20 mouse cellular contexts compared by ENCODE assay signal in the genomic region with DNA sequence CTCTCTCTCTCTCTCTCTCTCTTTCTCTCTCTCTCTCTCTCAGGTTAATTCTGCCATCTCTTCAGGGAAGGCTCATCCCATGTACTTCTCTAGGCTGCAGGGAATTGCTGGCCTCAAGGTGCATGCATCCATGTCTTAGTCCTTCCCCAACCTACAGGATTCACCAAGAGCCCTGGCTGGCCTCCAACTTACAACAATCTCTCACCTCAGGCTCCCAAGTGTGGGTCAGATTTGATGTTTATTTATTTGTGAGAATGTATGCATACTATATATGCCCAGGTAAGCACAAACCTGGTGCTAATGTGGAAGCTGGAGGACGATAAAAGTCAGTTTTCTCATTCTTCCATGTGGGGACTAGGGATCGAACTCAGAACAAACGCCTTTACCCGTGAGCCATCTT. TPM values are rescaled to one million over a fixed set of nuclear protein-coding genes. Genes with fewer than 3 reads are reported as not detected.
DNase-seq lines count a peak whose midpoint lies in the region; ATAC-seq and TF ChIP-seq lines count a peak whose summit lies in the region.
"Had no signal": no experiment of that assay in that cellular context is flagged by ENCODE, and none has a peak within 500 bp of the region (broad histone marks: within the 10 kb centered on the region; RNA-seq: fewer than 3 reads in every experiment).

No protein-coding gene starts in this region.

- H3K4me2 ChIP-seq in forebrain, embryonic 12.5 days = no peak overlapping the region
- no peak overlapping the region for H3K4me2 ChIP-seq in forebrain, embryonic 13.5 days
- H3K4me2 ChIP-seq in heart, embryonic 16.5 days (ENCODE audit: low read depth, low read length) = no peak overlapping the region
- no peak overlapping the region for H3K4me2 ChIP-seq in liver, embryonic 11.5 days
- H3K4me2 ChIP-seq: intestine, embryonic 15.5 days; midbrain, embryonic 15.5 days had no signal

- H3K4me1 ChIP-seq in forebrain, embryonic 12.5 days = peaks cover 52% of the 10 kb centered on the region
- peaks cover 60% of the 10 kb centered on the region for H3K4me1 ChIP-seq in forebrain, embryonic 13.5 days
- H3K4me1 ChIP-seq in heart, embryonic 16.5 days (ENCODE audit: control insufficient read depth, insufficient read depth, low read length) = peaks cover 45% of the 10 kb centered on the region
- peaks cover 26% of the 10 kb centered on the region for H3K4me1 ChIP-seq in liver, embryonic 11.5 days (replicated peaks; ENCODE audit: control insufficient read depth, insufficient read depth, low read length)
- H3K4me1 ChIP-seq in olfactory bulb, adult 2 months (ENCODE audit: control insufficient read depth, insufficient read depth, low read length) = peaks cover 36% of the 10 kb centered on the region

- no peaks in the 10 kb centered on the region for H3K9me3 ChIP-seq in forebrain, embryonic 12.5 days
- no peaks in the 10 kb centered on the region for H3K9me3 ChIP-seq in forebrain, embryonic 13.5 days (replicated peaks)
- no peaks in the 10 kb centered on the region for H3K9me3 ChIP-seq in heart, embryonic 16.5 days (replicated peaks; ENCODE audit: control insufficient read depth, low read length)
- no peaks in the 10 kb centered on the region for H3K9me3 ChIP-seq in liver, embryonic 11.5 days (ENCODE audit: control insufficient read depth, low read length)
- H3K9me3 ChIP-seq: forebrain, embryonic 10.5 days; intestine, embryonic 15.5 days; megakaryocyte, embryonic 14.5 days; midbrain, embryonic 15.5 days had no signal

- no peak for TF ChIP-seq CTCF in olfactory bulb, adult 2 months (IDR thresholded peaks at IDR 0.05; ENCODE audit: insufficient read depth, low read depth, low read length)

- ATAC-seq in forebrain, embryonic 12.5 days (ENCODE audit: low FRiP score) = no peak
- ATAC-seq in forebrain, embryonic 13.5 days = no peak
- ATAC-seq in heart, embryonic 16.5 days (replicated peaks; ENCODE audit: extremely low read depth, insufficient read depth, low FRiP score) = no peak
- no peak for ATAC-seq in liver, embryonic 11.5 days (replicated peaks; ENCODE audit: low FRiP score)
- ATAC-seq: intestine, embryonic 15.5 days; midbrain, embryonic 15.5 days had no signal

- peaks cover 4% of the 10 kb centered on the region; the same call in 1 of the 2 replicates for H3K36me3 ChIP-seq in forebrain, embryonic 12.5 days (replicated peaks)
- H3K36me3 ChIP-seq in forebrain, embryonic 13.5 days (ENCODE audit: poor library complexity, severe bottlenecking) = peaks cover 7% of the 10 kb centered on the region
- peaks cover 4% of the 10 kb centered on the region for H3K36me3 ChIP-seq in heart, embryonic 16.5 days (ENCODE audit: control insufficient read depth, insufficient read depth)
- no peaks in the 10 kb centered on the region for H3K36me3 ChIP-seq in liver, embryonic 11.5 days (ENCODE audit: control insufficient read depth, insufficient read depth, low read length)
- H3K36me3 ChIP-seq: intestine, embryonic 15.5 days; midbrain, embryonic 15.5 days had no signal

- 87% methylated on average over 4 of the region's 4 CpGs for WGBS in forebrain, embryonic 12.5 days
- 81% methylated on average over 4 of the region's 4 CpGs for WGBS in forebrain, embryonic 13.5 days
- WGBS in heart, embryonic 16.5 days = 86% methylated on average over 4 of the region's 4 CpGs
- WGBS in liver, embryonic 11.5 days = 79% methylated on average over 4 of the region's 4 CpGs
- 75% methylated on average over 4 of the region's 4 CpGs for WGBS in olfactory bulb, adult 2 months

- H3K27me3 ChIP-seq in forebrain, embryonic 12.5 days = no peaks in the 10 kb centered on the region
- H3K27me3 ChIP-seq in forebrain, embryonic 13.5 days = no peaks in the 10 kb centered on the region
- no peaks in the 10 kb centered on the region for H3K27me3 ChIP-seq in heart, embryonic 16.5 days (ENCODE audit: control insufficient read depth, insufficient read depth, low read length)
- no peaks in the 10 kb centered on the region for H3K27me3 ChIP-seq in liver, embryonic 11.5 days (replicated peaks; ENCODE audit: control insufficient read depth, insufficient read depth, low read length)
- H3K27me3 ChIP-seq: intestine, embryonic 15.5 days; megakaryocyte, embryonic 14.5 days; midbrain, embryonic 15.5 days had no signal

- no peak for DNase-seq in heart, postnatal 4 days
- DNase-seq in liver, embryonic 11.5 days (ENCODE audit: low spot score) = no peak
- DNase-seq in liver = no peak
- DNase-seq: adrenal gland, adult 2 months; gastrocnemius, postnatal 36 days; kidney, adult 9 months; kidney, postnatal 25 days; left cerebral cortex, postnatal 4 days; lung, postnatal 14 days; right cerebral cortex, postnatal 25 days had no signal

- no peak overlapping the region for H3K4me3 ChIP-seq in forebrain, embryonic 12.5 days (replicated peaks)
- H3K4me3 ChIP-seq in forebrain, embryonic 13.5 days = no peak overlapping the region
- H3K4me3 ChIP-seq in heart, embryonic 16.5 days (ENCODE audit: low read length) = no peak overlapping the region
- H3K4me3 ChIP-seq in liver, embryonic 11.5 days (ENCODE audit: low read depth, low read length) = no peak overlapping the region
- no peak overlapping the region for H3K4me3 ChIP-seq in olfactory bulb, adult 2 months (ENCODE audit: insufficient read depth, low read depth, low read length)
- H3K4me3 ChIP-seq: forebrain, embryonic 10.5 days; intestine, embryonic 15.5 days; left cerebral cortex, adult 2 months; midbrain, embryonic 15.5 days; myocyte had no signal

- TF ChIP-seq POLR2A in olfactory bulb, adult 2 months (IDR thresholded peaks at IDR 0.05; ENCODE audit: insufficient read depth, low read depth, low read length) = no peak

- no peak overlapping the region for H3K9ac ChIP-seq in forebrain, embryonic 12.5 days
- no peak overlapping the region for H3K9ac ChIP-seq in forebrain, embryonic 13.5 days
- no peak overlapping the region for H3K9ac ChIP-seq in heart, embryonic 16.5 days (ENCODE audit: low read length)
- peak overlapping the region; percentile 8; the same call in 1 of the 2 replicates for H3K9ac ChIP-seq in liver, embryonic 11.5 days (ENCODE audit: low read depth, low read length)
- H3K9ac ChIP-seq: intestine, embryonic 15.5 days; midbrain, embryonic 15.5 days had no signal

- H3K27ac ChIP-seq in forebrain, embryonic 12.5 days = 0 out of 2 replicates have a peak overlapping the region, but pooled peaks have one; percentile 56
- H3K27ac ChIP-seq in forebrain, embryonic 13.5 days = no peak overlapping the region
- H3K27ac ChIP-seq in heart, embryonic 16.5 days (ENCODE audit: low read length) = peak overlapping the region; percentile 16; the same call in 1 of the 2 replicates
- no peak overlapping the region for H3K27ac ChIP-seq in liver, embryonic 11.5 days (ENCODE audit: low read depth, low read length)
- H3K27ac ChIP-seq in olfactory bulb, adult 2 months (ENCODE audit: insufficient read depth, low read depth, low read length) = peak overlapping the region; percentile 79; the same call in 1 of the 2 replicates
- H3K27ac ChIP-seq: intestine, embryonic 15.5 days; midbrain, embryonic 15.5 days had no signal

RNA-seq across cellular contexts. Expression of a gene that starts 5.8 kb away (rescaled TPM):
- polyA plus RNA-seq in forebrain, embryonic 12.5 days (2016; fragmentation: Nextera tagmentation; extraction: Ambion mirVana) = 4.4 and 5.5 TPM in 2 replicates
- 5.1 TPM in 2 replicates for polyA plus RNA-seq in forebrain, embryonic 13.5 days (2015; fragmentation: Nextera tagmentation; extraction: Ambion mirVana)
- polyA plus RNA-seq in heart, embryonic 16.5 days (2015; fragmentation: Nextera tagmentation; extraction: Ambion mirVana) = 4.5 and 5.0 TPM in 2 replicates
- 10 to 100 TPM; 54.0 to 58.7 TPM for total RNA-seq in heart, postnatal 4 days (2021)
- polyA plus RNA-seq in liver, embryonic 11.5 days (2014; fragmentation: Nextera tagmentation; extraction: Ambion mirVana) = 2.3 and 2.4 TPM in 2 replicates
- 388 TPM in 1 of 2 replicates, not detected in the other for polyA plus RNA-seq in olfactory bulb, adult 2 months (2012; ENCODE audit: insufficient read depth, insufficient read length, low replicate concordance, missing spikeins)

Comparison
In these comparisons a context has a peak if more than half of its experiments do, and no peak if none do; other contexts are left out.
1. H3K27ac ChIP-seq: peak in forebrain, embryonic 12.5 days (single experiment), heart, embryonic 16.5 days (single experiment) and olfactory bulb, adult 2 months (single experiment); none in forebrain, embryonic 13.5 days (single experiment) and liver, embryonic 11.5 days (single experiment).